Mouse (Mus musculus) C2C12 (cell line): Measurements from ENCODE around the gene H2-Eb2.

ENCODE experiments used
- CTCF ChIP-seq: IDR thresholded peaks from one replicate; pipeline ENCODE4 v1.5.1; 2011; ENCODE audit not compliant: control insufficient read depth, insufficient read depth, insufficient read length
- USF1 ChIP-seq: IDR thresholded peaks from one replicate; pipeline ENCODE4 v1.6.1; 2011; ENCODE audit warnings: low read depth, mild to moderate bottlenecking, control low read depth, moderate library complexity

GRCm38 (mm10) chr17:34280499-34281038 is 44.9 kb upstream of the H2-Eb2 start:
- TF ChIP-seq CTCF (no peak), USF1 (no peak)
